Mouse (Mus musculus) forebrain, postnatal 0 days (tissue): ENCODE data around the gene Ifi27l2b. TPM values are rescaled to one million over a fixed set of nuclear protein-coding genes. Genes with fewer than 3 reads are reported as not detected.
"Not testable (repeated sequence)": the region's sequence is repeated elsewhere in the genome, so short reads cannot be mapped to it uniquely, and the experiment has no call there.

Experiments
- ATAC-seq: fragments of 200-750 bp; cut with Nextera tagmentation; 2 replicates; pipeline ENCODE4 v1.8.0; 2017; ENCODE audit warnings: mild to moderate bottlenecking, moderate library complexity
- DNase-seq: peaks from one replicate; pipeline ENCODE4 v3.0.0-alpha.2; 2015
- H3K27ac ChIP-seq: fragments of 300-500 bp; sonication (generic); 2 replicates; pipeline ENCODE4 v1.5.1; 2014; ENCODE audit warnings: low read depth, mild to moderate bottlenecking, antibody characterized with exemption, low read length, moderate library complexity, mixed read lengths
- H3K27me3 ChIP-seq: fragments of 300-500 bp; sonication (generic); 2 replicates; pipeline ENCODE4 v1.6.1; 2014; ENCODE audit warnings: mild to moderate bottlenecking, low read length, mixed read lengths; ENCODE audit not compliant: insufficient read depth
- H3K36me3 ChIP-seq: fragments of 300-500 bp; sonication (generic); 2 replicates; pipeline ENCODE4 v1.6.1; 2014; ENCODE audit warnings: mild to moderate bottlenecking, moderate library complexity; ENCODE audit not compliant: insufficient read depth
- H3K4me1 ChIP-seq: fragments of 300-500 bp; sonication (generic); 2 replicates; pipeline ENCODE4 v1.6.1; 2014; ENCODE audit warnings: antibody characterized with exemption; ENCODE audit not compliant: insufficient read depth
- H3K4me2 ChIP-seq: fragments of 300-500 bp; sonication (generic); 2 replicates; pipeline ENCODE4 v1.6.1; 2014; ENCODE audit warnings: low read depth, mild to moderate bottlenecking, moderate library complexity
- H3K4me3 ChIP-seq: fragments of 300-500 bp; sonication (generic); 2 replicates; pipeline ENCODE4 v1.5.1; 2014; ENCODE audit warnings: low read depth, low read length, mixed read lengths
- H3K9ac ChIP-seq: fragments of 300-500 bp; sonication (generic); 2 replicates; pipeline ENCODE4 v1.6.1; 2014; ENCODE audit warnings: mild to moderate bottlenecking
- H3K9me3 ChIP-seq: fragments of 300-500 bp; sonication (generic); 2 replicates; pipeline ENCODE4 v1.6.1; 2016; ENCODE audit warnings: low read length
- CTCF ChIP-seq: sonication (generic); IDR thresholded peaks from 2 replicates; pipeline ENCODE4 v1.5.1; 2016; ENCODE audit warnings: antibody characterized with exemption, control low read depth, low read depth
- WGBS: fragments of 180-500 bp; shearing (Covaris S2); extraction: QIAGEN DNeasy Blood & Tissue Kit; methylation state at CpG from one replicate; pipeline ENCODE4 v1.1.7; 2014; 5-methylcytosine and 5-hydroxymethylcytosine counted together
- polyA plus RNA-seq: library from polyadenylated mRNA; unstranded; fragments of >200 nt; fragmentation: Nextera tagmentation; extraction: Ambion mirVana; gene quantifications from 2 replicates; pipeline ENCODE4 v1.2.1, GENCODE M21; 2015
- total RNA-seq: library from RNA; depleted of rRNA; stranded (reverse); fragments of >200 nt; gene quantifications from 2 replicates; pipeline ENCODE4 v1.2.3, GENCODE M21; 2014

Ifi27l2b gene
- total and polyA plus RNA-seq, 2 experiments from 2014 or later = not detected

DNA sequence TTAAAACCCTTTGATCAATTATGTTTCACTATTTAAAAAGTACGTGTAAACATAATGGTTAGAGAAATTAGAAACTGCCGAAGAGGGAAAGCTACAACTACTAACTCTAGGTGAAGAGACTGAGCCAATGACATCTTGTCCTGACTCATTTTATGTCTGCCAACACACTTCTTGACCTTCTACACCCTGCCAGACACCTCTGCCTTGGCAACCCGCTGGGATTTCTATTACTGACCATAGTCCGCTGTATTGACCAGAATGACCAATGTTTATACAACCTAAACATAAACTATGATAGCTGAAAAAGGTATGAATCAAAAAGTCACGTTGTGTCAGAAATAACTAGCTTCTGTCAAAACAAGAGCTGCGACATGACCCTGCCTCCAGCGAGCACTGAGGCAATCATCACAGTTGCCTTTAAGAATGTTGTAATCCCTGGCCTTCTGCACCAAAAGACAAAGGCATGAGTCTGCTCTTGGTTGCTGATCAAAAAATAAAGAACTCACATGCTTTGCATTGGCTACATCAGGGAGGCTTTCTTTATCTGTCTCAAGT, 20.5 kb upstream of the Ifi27l2b start:
- Histone ChIP-seq H3K4me2 (no peak overlapping the region), H3K4me1 (no peaks in the 10 kb centered on the region), H3K9ac (no peak overlapping the region), H3K9me3 (no peaks in the 10 kb centered on the region), H3K4me3 (no peak overlapping the region), H3K36me3 (no peaks in the 10 kb centered on the region), H3K27ac (no peak overlapping the region), H3K27me3 (no peaks in the 10 kb centered on the region)
- ATAC-seq = no peak
- TF ChIP-seq CTCF = no peak
- 81% methylated on average over 7 of the region's 7 CpGs for WGBS
- no peak for DNase-seq

DNA sequence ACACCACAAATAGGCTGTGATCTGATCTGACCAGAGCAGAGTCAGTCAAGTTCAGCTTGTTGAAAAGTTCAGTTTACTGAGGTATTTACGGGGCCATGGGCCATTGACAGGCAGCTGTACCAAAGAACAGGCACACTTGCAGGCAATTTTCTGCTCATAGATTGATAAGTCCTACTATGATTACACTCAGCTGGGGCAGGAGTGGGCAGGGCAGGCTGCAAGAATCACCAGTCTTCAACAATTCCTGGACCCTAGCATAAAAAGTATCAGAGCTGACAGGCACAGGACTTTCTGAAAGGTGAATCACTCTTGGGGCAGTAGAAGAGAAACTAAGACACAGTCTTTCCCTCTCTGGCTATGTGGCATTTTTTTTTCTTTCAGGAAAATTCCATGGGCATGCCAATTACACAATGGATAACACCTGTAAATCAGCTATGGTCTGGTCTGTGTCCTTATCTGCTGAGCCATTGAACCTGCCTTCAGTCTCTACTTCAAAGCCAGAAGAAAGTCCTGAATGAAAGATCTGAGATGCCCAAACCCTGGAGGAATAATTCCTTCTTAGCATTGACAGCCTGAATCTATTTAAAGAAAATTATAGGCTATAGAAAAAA, 19.9 kb upstream of the Ifi27l2b start:
- TF ChIP-seq CTCF = no peak
- H3K36me3 ChIP-seq = no peaks in the 10 kb centered on the region
- H3K9ac ChIP-seq = no peak overlapping the region
- H3K4me3 ChIP-seq = no peak overlapping the region
- H3K9me3 ChIP-seq = no peaks in the 10 kb centered on the region
- H3K27me3 ChIP-seq = no peaks in the 10 kb centered on the region
- no peak overlapping the region for H3K4me2 ChIP-seq
- DNase-seq (no peak), ATAC-seq (no peak)
- no peaks in the 10 kb centered on the region for H3K4me1 ChIP-seq
- 93% methylated on average over 1 of the region's 1 CpGs for WGBS
- H3K27ac ChIP-seq = no peak overlapping the region

DNA sequence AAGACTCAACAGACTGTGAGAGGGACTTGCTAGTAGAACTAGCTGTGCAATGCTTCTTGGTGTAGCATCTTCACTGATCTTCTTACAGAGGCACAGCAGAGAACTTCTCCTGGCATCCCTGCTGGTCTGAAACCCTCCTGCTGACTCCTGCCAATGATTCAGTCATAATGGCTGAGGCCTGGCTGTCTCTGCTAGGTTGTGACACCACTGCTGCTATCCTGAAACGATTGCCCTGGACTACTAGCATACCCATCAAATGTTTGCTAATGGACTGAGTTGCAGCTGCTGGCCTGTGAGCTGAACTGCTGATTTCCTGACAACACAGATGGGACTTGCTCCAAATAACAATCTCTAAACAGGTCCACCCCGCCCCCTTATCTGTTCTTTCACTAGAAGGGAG, 17.5 kb upstream of the Ifi27l2b start:
- DNase-seq = no peak
- no peak overlapping the region for H3K9ac ChIP-seq
- H3K4me1 ChIP-seq = no peaks in the 10 kb centered on the region
- no peaks in the 10 kb centered on the region for H3K27me3 ChIP-seq
- H3K9me3 ChIP-seq = no peaks in the 10 kb centered on the region
- H3K4me3 ChIP-seq = no peak overlapping the region
- no peak for TF ChIP-seq CTCF
- no peak for ATAC-seq
- H3K27ac ChIP-seq = no peak overlapping the region
- H3K36me3 ChIP-seq = no peaks in the 10 kb centered on the region
- H3K4me2 ChIP-seq = no peak overlapping the region
- WGBS = 54% methylated on average over 2 of the region's 2 CpGs

DNA sequence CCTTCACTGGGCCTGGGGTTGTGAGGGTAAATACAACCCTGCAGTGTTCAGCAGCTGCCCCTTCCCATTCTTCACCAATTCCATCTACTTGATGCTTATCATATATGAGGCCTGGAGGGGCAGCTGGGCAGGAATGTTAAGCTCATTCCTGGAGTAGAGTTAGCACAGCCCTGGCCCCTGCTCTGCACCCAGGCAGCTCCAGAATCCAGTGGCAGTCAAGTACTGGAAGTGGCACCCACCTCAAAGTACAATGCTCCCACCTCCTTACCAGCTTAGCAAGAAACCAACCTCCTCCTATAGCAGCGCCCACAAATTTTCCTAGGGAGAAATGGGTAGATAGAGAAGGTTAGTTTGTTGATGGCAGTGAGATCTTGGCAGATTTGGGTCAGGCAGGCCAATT, 296 bp downstream of the Ifi27l2b start:
- not testable (repeated sequence) for H3K27me3 ChIP-seq, DNase-seq, ATAC-seq, H3K4me1 ChIP-seq, H3K4me2 ChIP-seq, H3K27ac ChIP-seq, H3K36me3 ChIP-seq, H3K9me3 ChIP-seq, H3K9ac ChIP-seq, H3K4me3 ChIP-seq
- no CpG with 5 or more reads among the region's 1 CpGs for WGBS

DNA sequence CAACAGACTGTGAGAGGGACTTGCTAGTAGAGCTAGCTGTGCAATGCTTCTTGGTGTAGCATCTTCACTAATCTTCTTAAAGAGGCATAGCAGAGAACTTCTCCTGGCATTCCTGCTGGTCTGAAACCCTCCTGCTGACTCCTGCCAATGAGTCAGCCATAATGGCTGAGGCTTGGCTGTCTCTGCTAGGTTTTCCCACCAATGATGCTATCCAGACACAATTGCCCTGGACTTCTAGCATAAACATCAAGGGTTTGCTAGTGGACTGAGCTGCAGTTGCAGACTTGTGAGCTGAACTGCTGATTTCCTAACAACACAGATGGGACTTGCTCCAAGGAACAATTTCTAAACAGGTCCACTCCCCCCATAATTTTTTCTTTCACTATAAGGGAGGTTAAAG, 3.7 kb downstream of the Ifi27l2b start:
- no peaks in the 10 kb centered on the region for H3K27me3 ChIP-seq
- H3K27ac ChIP-seq = no peak overlapping the region
- ATAC-seq = no peak
- H3K4me2 ChIP-seq = no peak overlapping the region
- H3K9ac ChIP-seq = no peak overlapping the region
- H3K4me1 ChIP-seq = no peaks in the 10 kb centered on the region
- TF ChIP-seq CTCF = no peak
- no peaks in the 10 kb centered on the region for H3K9me3 ChIP-seq
- no peaks in the 10 kb centered on the region for H3K36me3 ChIP-seq
- DNase-seq = no peak
- no peak overlapping the region for H3K4me3 ChIP-seq

DNA sequence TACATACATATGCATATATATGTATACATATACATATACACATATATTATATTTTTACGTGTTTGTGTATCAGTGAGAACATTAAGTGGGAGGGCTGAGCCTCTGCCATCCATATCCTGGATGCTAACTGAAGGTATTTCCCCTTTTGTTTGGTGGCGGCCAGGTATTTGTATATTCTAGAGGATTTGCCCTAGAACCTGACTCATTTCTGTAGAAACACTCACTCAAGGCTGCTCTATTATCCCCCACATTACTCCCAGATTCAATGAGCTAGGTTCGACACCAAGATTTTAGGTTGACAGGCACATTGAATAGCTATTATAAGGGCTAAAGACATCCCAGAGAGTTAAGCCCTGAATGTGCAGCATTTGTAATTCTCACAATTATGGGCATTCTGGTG, 12.0 kb downstream of the Ifi27l2b start:
- Histone ChIP-seq H3K4me1 (no peaks in the 10 kb centered on the region), H3K4me2 (no peak overlapping the region), H3K27me3 (no peaks in the 10 kb centered on the region), H3K27ac (no peak overlapping the region), H3K9ac (no peak overlapping the region), H3K4me3 (no peak overlapping the region), H3K36me3 (no peaks in the 10 kb centered on the region), H3K9me3 (no peaks in the 10 kb centered on the region)
- no peak for DNase-seq
- no peak for ATAC-seq
- no peak for TF ChIP-seq CTCF
- WGBS = 63% methylated on average over 3 of the region's 3 CpGs

DNA sequence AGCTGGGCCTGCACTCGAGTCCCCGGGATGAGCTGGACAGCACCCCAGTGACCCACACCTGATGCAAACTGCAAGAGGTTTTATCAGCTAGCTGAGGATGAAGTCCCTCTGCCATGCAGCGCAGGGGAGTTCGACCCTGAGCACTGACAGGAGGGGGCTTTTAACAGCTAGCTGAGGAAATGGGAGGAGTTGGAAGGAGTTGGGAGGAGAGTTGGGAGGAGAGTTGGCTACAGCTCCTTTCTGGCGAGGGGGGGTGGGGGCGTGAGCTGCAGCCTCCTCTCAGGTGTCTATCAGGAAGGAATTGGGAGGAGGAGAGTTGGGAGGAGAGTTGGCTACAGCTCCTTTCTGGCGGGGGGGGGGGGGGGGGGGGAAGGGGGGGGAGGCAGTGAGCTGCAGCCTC, 12.8 kb downstream of the Ifi27l2b start:
- not testable (repeated sequence) for H3K4me1 ChIP-seq, H3K9ac ChIP-seq, H3K27me3 ChIP-seq, H3K36me3 ChIP-seq, H3K9me3 ChIP-seq, H3K27ac ChIP-seq, DNase-seq, H3K4me2 ChIP-seq, H3K4me3 ChIP-seq, ATAC-seq
- 52% methylated on average over 6 of the region's 7 CpGs for WGBS

DNA sequence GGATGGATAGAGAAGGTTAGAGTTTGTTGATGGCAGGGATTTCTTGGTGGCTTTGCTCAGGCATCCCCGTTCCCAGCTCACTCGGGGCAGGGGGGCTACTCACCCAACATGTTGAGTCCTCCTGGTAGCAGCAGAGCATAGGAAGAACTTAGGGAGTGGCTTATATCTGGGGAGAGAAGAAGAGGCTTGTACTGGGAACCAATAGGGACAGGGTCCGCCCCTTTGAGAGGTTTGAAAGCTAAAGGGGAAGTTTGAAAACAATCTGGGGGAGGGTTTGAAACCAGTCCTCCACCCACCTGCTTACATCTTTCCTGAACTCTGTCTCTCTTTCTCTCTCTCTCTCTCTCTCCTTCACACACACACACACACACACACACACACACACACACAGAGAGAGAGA, 13.5 kb downstream of the Ifi27l2b start, which contains the start of gene Ifi27l2a:
Gene Ifi27l2a, minus strand, starts transcription at position 157 of the 400 bp plus-strand sequence.
- TF ChIP-seq CTCF = no peak
- no peaks in the 10 kb centered on the region for H3K4me1 ChIP-seq
- H3K9me3 ChIP-seq = no peaks in the 10 kb centered on the region
- H3K36me3 ChIP-seq = no peaks in the 10 kb centered on the region
- no peaks in the 10 kb centered on the region for H3K27me3 ChIP-seq
- no peak for DNase-seq
- H3K9ac ChIP-seq = no peak within 1 kb of the TSS
- no peak for ATAC-seq
- H3K4me2 ChIP-seq = no peak within 1 kb of the TSS
- no peak within 1 kb of the TSS for H3K27ac ChIP-seq
- no peak within 1 kb of the TSS for H3K4me3 ChIP-seq
- 63% methylated on average over 3 of the region's 3 CpGs for WGBS
